ENCODE assay signal across 19 mouse cellular contexts in genomic region chr3:156886915-156887314, GRCm38 (mm10).
"Had no signal": no experiment of that assay in that cellular context is flagged by ENCODE, and none has a peak within 500 bp of the region (broad histone marks: within the 10 kb centered on the region; RNA-seq: fewer than 3 reads in every experiment).

No protein-coding gene starts in this region.

- H3K9ac ChIP-seq: liver, embryonic 14.5 days; lung, embryonic 14.5 days; midbrain, embryonic 12.5 days; neural tube, embryonic 12.5 days had no signal

- H3K4me2 ChIP-seq: lung, embryonic 14.5 days; midbrain, embryonic 12.5 days; neural tube, embryonic 12.5 days had no signal

- H3K4me1 ChIP-seq: midbrain, embryonic 10.5 days; midbrain, embryonic 12.5 days; neural tube, embryonic 12.5 days had no signal

- H3K27ac ChIP-seq: liver, embryonic 14.5 days; midbrain, embryonic 10.5 days; midbrain, embryonic 12.5 days; neural tube, embryonic 12.5 days had no signal

- H3K9me3 ChIP-seq: midbrain, embryonic 10.5 days; midbrain, embryonic 12.5 days; neural tube, embryonic 12.5 days had no signal

- ATAC-seq: midbrain, embryonic 16.5 days had no signal

- H3K4me3 ChIP-seq: midbrain, embryonic 10.5 days; midbrain, embryonic 12.5 days; myocyte; neural tube, embryonic 12.5 days had no signal

- H3K36me3 ChIP-seq: midbrain, embryonic 10.5 days; midbrain, embryonic 12.5 days; neural tube, embryonic 12.5 days had no signal

- H3K27me3 ChIP-seq: midbrain, embryonic 12.5 days; neural tube, embryonic 12.5 days had no signal

- DNase-seq: lung, adult 18-20 months; lung, embryonic 14.5 days; lung, postnatal 10 days; lung, postnatal 4 days; midbrain, embryonic 14.5 days; retina, postnatal 1 day; right cerebral cortex, adult 18-20 months; right cerebral cortex, postnatal 25 days; right cerebral cortex, postnatal 4 days; spleen, adult 18-20 months; thymus, adult 18-20 months; thymus, postnatal 14 days; thymus, postnatal 36 days had no signal
